Mouse (Mus musculus): Measurements from ENCODE around the gene Ddx28. TPM values are rescaled to one million over a fixed set of nuclear protein-coding genes. Genes with fewer than 3 reads are reported as not detected.

Gene Ddx28
- polyA plus RNA-seq, 1 experiment from 2014 or later = 7.5 TPM

DNA sequence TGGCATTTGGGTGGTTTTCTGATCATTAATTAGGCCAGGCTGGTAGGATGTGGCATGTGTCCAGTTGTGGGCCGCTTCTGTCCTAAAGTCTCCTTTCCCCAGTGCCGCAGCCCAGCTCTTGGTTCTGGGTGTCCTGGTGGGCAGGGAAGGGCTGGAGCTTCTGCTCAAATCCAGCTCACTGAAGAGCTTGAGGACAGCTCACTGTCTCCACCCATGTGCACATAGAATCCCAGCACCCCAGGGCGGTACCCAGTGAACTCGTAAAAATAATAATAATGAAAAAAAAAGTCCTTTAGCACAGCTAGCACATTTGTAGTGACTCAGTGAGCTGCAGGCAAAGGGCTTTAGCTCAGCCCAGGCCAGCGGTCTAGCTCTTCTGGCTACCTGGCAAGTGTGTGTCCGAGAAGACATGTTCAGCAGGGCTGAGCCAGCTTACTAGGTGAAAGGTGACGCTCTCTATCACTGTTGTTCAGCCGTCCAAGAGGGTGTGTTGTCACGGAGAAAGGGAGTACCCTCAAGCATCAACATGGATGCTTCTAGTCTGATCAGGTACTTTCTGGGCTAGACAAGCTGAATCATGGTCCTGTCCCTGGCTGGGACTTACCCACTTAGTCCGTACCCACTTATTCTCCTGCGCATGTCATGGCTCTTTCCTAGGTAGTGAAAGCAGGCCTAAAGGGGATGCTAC is 35.3 kb upstream of the Ddx28 start:
- 78% methylated on average over 11 of the region's 11 CpGs for WGBS
- H3K9ac ChIP-seq (ENCODE audit: low read depth, low read length) = no peak overlapping the region
- H3K27ac ChIP-seq (ENCODE audit: low read depth, low read length) = no peak overlapping the region
- no peak for TF ChIP-seq CTCF (IDR thresholded peaks at IDR 0.05; ENCODE audit: low read depth)
- H3K4me3 ChIP-seq (ENCODE audit: low read depth, low read length) = no peak overlapping the region
- H3K9me3 ChIP-seq (ENCODE audit: control insufficient read depth) = no peaks in the 10 kb centered on the region
- H3K36me3 ChIP-seq (ENCODE audit: control insufficient read depth, insufficient read depth) = peaks cover 7% of the 10 kb centered on the region; the same call in 1 of the 2 replicates
- 0 out of 2 replicates have a peak, but pooled peaks have one; percentile 23 for ATAC-seq
- H3K4me1 ChIP-seq (replicated peaks; ENCODE audit: control insufficient read depth, insufficient read depth, low read length) = 0 out of 2 replicates have a peak, but pooled peaks cover 4% of the 10 kb centered on the region
- H3K4me2 ChIP-seq (replicated peaks; ENCODE audit: low read depth) = no peak overlapping the region
- no peaks in the 10 kb centered on the region for H3K27me3 ChIP-seq (replicated peaks; ENCODE audit: control insufficient read depth, insufficient read depth, low read length)

DNA sequence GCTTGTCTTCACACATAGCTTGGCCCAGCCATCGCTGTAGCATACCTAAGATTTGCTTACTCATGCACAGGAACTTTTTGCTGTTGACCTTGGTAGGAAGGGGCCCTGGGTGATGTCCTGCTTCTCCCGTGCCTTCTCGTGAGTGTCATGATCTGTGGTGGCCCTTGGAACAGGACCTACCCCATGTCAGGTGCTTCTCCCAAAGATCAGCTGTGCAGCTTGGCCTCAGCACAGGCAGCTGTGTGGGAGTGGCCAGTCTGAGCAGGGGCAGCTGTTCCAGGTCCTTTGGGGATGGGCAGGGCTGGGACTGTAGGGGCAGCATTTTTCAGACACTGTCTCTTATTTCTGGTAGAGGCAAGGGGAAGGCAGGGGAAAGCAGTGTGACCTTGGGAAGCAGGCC is 32.5 kb upstream of the Ddx28 start:
- 0 out of 2 replicates have a peak, but pooled peaks cover 4% of the 10 kb centered on the region for H3K4me1 ChIP-seq (replicated peaks; ENCODE audit: control insufficient read depth, insufficient read depth, low read length)
- H3K4me3 ChIP-seq (ENCODE audit: low read depth, low read length) = no peak overlapping the region
- ATAC-seq = peak; percentile 54; the same call in 1 of the 2 replicates
- H3K9me3 ChIP-seq (ENCODE audit: control insufficient read depth) = no peaks in the 10 kb centered on the region
- 32% methylated on average over 3 of the region's 3 CpGs for WGBS
- no peak overlapping the region; the same call in 1 of the 2 replicates for H3K9ac ChIP-seq (ENCODE audit: low read depth, low read length)
- H3K36me3 ChIP-seq (ENCODE audit: control insufficient read depth, insufficient read depth) = peaks cover 3% of the 10 kb centered on the region; the same call in 1 of the 2 replicates
- no peak for TF ChIP-seq CTCF (IDR thresholded peaks at IDR 0.05; ENCODE audit: low read depth)
- H3K4me2 ChIP-seq (replicated peaks; ENCODE audit: low read depth) = no peak overlapping the region
- H3K27me3 ChIP-seq (replicated peaks; ENCODE audit: control insufficient read depth, insufficient read depth, low read length) = no peaks in the 10 kb centered on the region
- H3K27ac ChIP-seq (ENCODE audit: low read depth, low read length) = no peak overlapping the region

DNA sequence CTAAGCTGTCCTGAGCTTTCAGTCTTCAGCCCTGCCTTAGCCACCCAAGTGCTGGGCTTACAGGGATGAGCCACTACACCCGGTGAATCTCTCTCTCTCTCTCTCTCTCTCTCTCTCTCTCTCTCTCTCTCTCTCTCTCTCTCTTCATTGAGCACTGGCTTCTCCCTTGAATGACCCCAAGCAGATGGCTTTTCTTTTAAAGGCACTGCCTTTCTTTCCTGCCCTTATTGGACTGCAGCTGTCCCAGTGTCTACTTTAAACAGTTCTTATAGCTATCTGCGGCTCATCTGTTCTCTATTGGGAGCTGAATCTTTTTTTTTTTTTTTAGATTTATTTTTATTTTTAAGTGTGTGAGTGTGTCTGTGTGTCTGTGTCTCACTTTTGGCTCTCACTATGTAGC is 31.4 kb upstream of the Ddx28 start:
- 78% methylated on average over 2 of the region's 2 CpGs for WGBS
- Histone ChIP-seq H3K27me3 (replicated peaks; ENCODE audit: control insufficient read depth, insufficient read depth, low read length) (no peaks in the 10 kb centered on the region), H3K4me1 (replicated peaks; ENCODE audit: control insufficient read depth, insufficient read depth, low read length) (0 out of 2 replicates have a peak, but pooled peaks cover 4% of the 10 kb centered on the region), H3K36me3 (ENCODE audit: control insufficient read depth, insufficient read depth) (peaks cover 3% of the 10 kb centered on the region; the same call in 1 of the 2 replicates), H3K4me2 (replicated peaks; ENCODE audit: low read depth) (no peak overlapping the region), H3K9me3 (ENCODE audit: control insufficient read depth) (no peaks in the 10 kb centered on the region), H3K4me3 (ENCODE audit: low read depth, low read length) (no peak overlapping the region), H3K9ac (ENCODE audit: low read depth, low read length) (no peak overlapping the region), H3K27ac (ENCODE audit: low read depth, low read length) (no peak overlapping the region)
- no peak for ATAC-seq
- no peak for TF ChIP-seq CTCF (IDR thresholded peaks at IDR 0.05; ENCODE audit: low read depth)

DNA sequence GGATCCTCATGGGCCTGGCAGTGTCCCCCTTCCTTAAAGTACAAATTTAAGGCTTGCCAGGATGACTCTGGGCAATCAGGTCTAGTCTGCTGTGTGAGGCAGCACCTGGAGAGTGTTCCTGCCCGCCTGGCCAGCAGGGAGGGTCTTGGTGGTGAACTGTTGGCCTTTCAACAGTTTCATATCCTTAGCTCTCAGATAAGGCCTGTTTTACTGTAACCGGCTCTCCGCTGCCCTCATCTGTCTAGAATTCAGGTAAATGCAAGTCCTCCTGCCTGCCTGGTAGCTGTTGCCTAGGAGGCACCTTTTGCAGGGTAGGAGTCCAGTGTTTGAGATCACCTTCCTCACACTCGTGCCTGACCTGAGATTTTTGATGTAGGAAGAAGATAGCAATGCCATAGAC is 28.5 kb upstream of the Ddx28 start:
- ATAC-seq = no peak
- TF ChIP-seq CTCF (IDR thresholded peaks at IDR 0.05; ENCODE audit: low read depth) = peak; percentile 39
- Histone ChIP-seq H3K4me1 (replicated peaks; ENCODE audit: control insufficient read depth, insufficient read depth, low read length) (0 out of 2 replicates have a peak, but pooled peaks cover 4% of the 10 kb centered on the region), H3K36me3 (ENCODE audit: control insufficient read depth, insufficient read depth) (no peaks in the 10 kb centered on the region), H3K27me3 (replicated peaks; ENCODE audit: control insufficient read depth, insufficient read depth, low read length) (no peaks in the 10 kb centered on the region), H3K9me3 (ENCODE audit: control insufficient read depth) (no peaks in the 10 kb centered on the region), H3K4me3 (ENCODE audit: low read depth, low read length) (no peak overlapping the region), H3K4me2 (replicated peaks; ENCODE audit: low read depth) (no peak overlapping the region), H3K9ac (ENCODE audit: low read depth, low read length) (no peak overlapping the region), H3K27ac (ENCODE audit: low read depth, low read length) (no peak overlapping the region)
- 30% methylated on average over 4 of the region's 4 CpGs for WGBS

DNA sequence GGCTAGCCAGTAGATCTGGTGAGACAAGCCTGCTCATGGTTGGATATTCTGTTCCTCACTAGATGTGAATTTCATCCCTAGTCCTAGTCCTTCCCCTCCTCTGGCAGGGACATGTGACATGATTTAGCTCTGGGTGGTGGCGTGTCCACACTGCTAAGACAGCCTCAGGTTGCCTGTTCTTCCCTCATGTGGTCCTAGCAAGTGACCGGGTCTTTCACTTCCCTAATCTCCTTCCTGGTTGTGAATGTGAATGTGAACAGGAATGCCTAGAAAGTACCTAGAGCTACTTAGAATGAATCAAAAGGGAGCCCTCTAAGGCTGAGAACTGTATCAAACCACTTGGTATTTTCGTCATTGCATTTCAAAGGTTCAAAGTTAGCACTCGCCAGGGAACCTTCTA is 27.9 kb upstream of the Ddx28 start:
- Histone ChIP-seq H3K4me2 (replicated peaks; ENCODE audit: low read depth) (no peak overlapping the region), H3K9ac (ENCODE audit: low read depth, low read length) (no peak overlapping the region), H3K4me3 (ENCODE audit: low read depth, low read length) (no peak overlapping the region), H3K36me3 (ENCODE audit: control insufficient read depth, insufficient read depth) (no peaks in the 10 kb centered on the region), H3K27me3 (replicated peaks; ENCODE audit: control insufficient read depth, insufficient read depth, low read length) (no peaks in the 10 kb centered on the region), H3K4me1 (replicated peaks; ENCODE audit: control insufficient read depth, insufficient read depth, low read length) (0 out of 2 replicates have a peak, but pooled peaks cover 4% of the 10 kb centered on the region), H3K9me3 (ENCODE audit: control insufficient read depth) (no peaks in the 10 kb centered on the region), H3K27ac (ENCODE audit: low read depth, low read length) (no peak overlapping the region)
- 71% methylated on average over 4 of the region's 4 CpGs for WGBS
- ATAC-seq = no peak
- TF ChIP-seq CTCF (IDR thresholded peaks at IDR 0.05; ENCODE audit: low read depth) = no peak

DNA sequence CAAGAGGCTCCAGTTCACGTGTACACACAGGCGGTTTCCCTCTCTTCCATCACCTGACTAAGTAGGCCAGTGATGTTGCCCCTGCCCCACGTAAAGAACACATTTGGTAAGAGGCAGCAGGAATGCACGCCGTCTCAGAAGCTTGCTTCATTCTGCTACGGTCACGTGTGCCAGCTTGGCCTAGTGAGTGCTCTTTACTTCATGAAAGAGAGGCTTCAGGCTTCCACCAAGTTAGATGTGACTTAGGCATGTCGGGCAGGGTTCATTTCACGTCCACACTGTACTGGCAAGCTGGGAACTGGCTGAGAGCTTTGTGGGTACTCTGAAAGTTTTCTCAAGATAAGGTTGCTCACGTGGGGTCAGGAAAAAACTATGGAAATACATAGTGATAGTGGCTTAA is 27.0 kb upstream of the Ddx28 start:
- no peaks in the 10 kb centered on the region for H3K27me3 ChIP-seq (replicated peaks; ENCODE audit: control insufficient read depth, insufficient read depth, low read length)
- no peak overlapping the region for H3K4me2 ChIP-seq (replicated peaks; ENCODE audit: low read depth)
- H3K36me3 ChIP-seq (ENCODE audit: control insufficient read depth, insufficient read depth) = no peaks in the 10 kb centered on the region
- no peaks in the 10 kb centered on the region for H3K4me1 ChIP-seq (replicated peaks; ENCODE audit: control insufficient read depth, insufficient read depth, low read length)
- TF ChIP-seq CTCF (IDR thresholded peaks at IDR 0.05; ENCODE audit: low read depth) = no peak
- WGBS = 90% methylated on average over 10 of the region's 10 CpGs
- no peak overlapping the region for H3K9ac ChIP-seq (ENCODE audit: low read depth, low read length)
- no peak for ATAC-seq
- H3K4me3 ChIP-seq (ENCODE audit: low read depth, low read length) = no peak overlapping the region
- H3K27ac ChIP-seq (ENCODE audit: low read depth, low read length) = no peak overlapping the region
- H3K9me3 ChIP-seq (ENCODE audit: control insufficient read depth) = no peaks in the 10 kb centered on the region
